ENCODE assay signal across 25 mouse cellular contexts in genomic region chrX:96224210-96224609, GRCm38 (mm10).
"Had no signal": no experiment of that assay in that cellular context is flagged by ENCODE, and none has a peak within 500 bp of the region (broad histone marks: within the 10 kb centered on the region; RNA-seq: fewer than 3 reads in every experiment).

No protein-coding gene starts in this region.

- ATAC-seq: hindbrain, embryonic 16.5 days; inflammation-experienced regulatory T-cells, adult 6 months; intestine, embryonic 15.5 days; intestine, postnatal 0 days; liver, embryonic 12.5 days had no signal

- H3K9me3 ChIP-seq: heart, embryonic 13.5 days; heart, embryonic 15.5 days; hindbrain, embryonic 10.5 days; hindbrain, embryonic 12.5 days; intestine, embryonic 15.5 days; kidney, embryonic 15.5 days; limb, embryonic 13.5 days; limb, embryonic 15.5 days; liver, embryonic 12.5 days had no signal

- H3K36me3 ChIP-seq: heart, embryonic 13.5 days; heart, embryonic 15.5 days; hindbrain, embryonic 10.5 days; hindbrain, embryonic 12.5 days; intestine, embryonic 15.5 days; kidney, embryonic 15.5 days; limb, embryonic 13.5 days; limb, embryonic 15.5 days; liver, embryonic 12.5 days had no signal

- H3K4me3 ChIP-seq: gastrocnemius, adult 2 months; heart, embryonic 13.5 days; heart, embryonic 15.5 days; hindbrain, embryonic 10.5 days; hindbrain, embryonic 12.5 days; intestine, embryonic 15.5 days; kidney, embryonic 15.5 days; limb, embryonic 13.5 days; limb, embryonic 15.5 days; liver, embryonic 12.5 days had no signal

- DNase-seq: gastrocnemius, adult 2 months; gastrocnemius, postnatal 10 days; gastrocnemius, postnatal 25 days; heart, adult 18-20 months; heart, postnatal 14 days; heart, postnatal 36 days; kidney, adult 18-20 months; kidney, adult 8-10 months; kidney, postnatal 14 days; kidney, postnatal 36 days; layer of hippocampus, adult 9-11 months; layer of hippocampus, postnatal 36 days; left cerebral cortex, postnatal 4 days had no signal

- H3K27me3 ChIP-seq: heart, embryonic 13.5 days; heart, embryonic 15.5 days; hindbrain, embryonic 12.5 days; intestine, embryonic 15.5 days; kidney, embryonic 15.5 days; limb, embryonic 13.5 days; limb, embryonic 15.5 days; liver, embryonic 12.5 days had no signal

- H3K4me1 ChIP-seq: heart, embryonic 13.5 days; heart, embryonic 15.5 days; hindbrain, embryonic 10.5 days; hindbrain, embryonic 12.5 days; intestine, embryonic 15.5 days; kidney, embryonic 15.5 days; limb, embryonic 13.5 days; limb, embryonic 15.5 days; liver, embryonic 12.5 days had no signal
